Mouse (Mus musculus) naive thymus-derived CD4-positive, alpha-beta T cell, adult 2 months (primary cell): ENCODE data around the gene Spaca4.

ENCODE experiments used
- DNase-seq: peaks from one replicate; pipeline ENCODE4 v3.0.0-alpha.2; 2011; ENCODE audit warnings: low read depth

The Spaca4 gene

DNA sequence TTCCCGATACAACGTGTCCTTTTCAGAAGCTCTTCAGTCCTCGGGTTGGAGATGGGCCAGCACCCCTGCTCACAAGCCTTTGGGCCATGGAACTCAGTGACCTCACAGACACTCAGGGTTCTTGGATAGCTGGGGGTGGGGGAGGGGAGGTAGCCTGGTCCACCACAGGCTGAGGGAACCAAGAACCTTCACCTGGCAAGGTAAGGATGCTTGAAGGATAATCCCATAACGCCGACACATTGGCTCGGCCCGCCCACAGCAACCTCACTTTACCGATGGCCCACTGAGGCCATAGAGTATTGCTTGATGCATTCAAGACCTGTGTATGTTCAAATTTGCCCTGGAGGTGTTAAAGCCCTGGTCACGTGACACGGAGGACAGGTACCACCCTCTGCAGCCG is at the start of gene Spaca4:
Gene Spaca4 (minus strand): TSS at position 101 of the 400 bp plus-strand sequence.
- no peak for DNase-seq

DNA sequence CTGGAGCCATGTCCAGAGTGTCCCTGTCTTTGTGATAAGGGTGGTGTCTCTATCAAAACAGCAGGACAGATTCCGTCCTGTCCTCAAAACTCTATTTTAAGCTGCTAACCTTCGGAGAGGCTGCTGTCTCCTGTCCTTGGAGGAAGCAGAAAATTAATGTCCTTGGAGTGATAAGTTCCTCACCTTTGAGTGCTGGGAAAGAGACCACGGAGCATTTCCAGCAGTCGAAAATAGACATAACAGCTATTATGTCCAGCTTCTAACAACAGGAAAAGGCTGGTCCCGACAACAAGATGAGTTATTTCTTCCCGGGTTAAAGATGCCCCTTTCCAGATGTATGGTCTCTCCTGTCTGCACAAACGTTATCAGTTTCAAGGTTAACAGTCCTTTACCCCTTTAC is 49.6 kb upstream of the Spaca4 start:
- no peak for DNase-seq

DNA sequence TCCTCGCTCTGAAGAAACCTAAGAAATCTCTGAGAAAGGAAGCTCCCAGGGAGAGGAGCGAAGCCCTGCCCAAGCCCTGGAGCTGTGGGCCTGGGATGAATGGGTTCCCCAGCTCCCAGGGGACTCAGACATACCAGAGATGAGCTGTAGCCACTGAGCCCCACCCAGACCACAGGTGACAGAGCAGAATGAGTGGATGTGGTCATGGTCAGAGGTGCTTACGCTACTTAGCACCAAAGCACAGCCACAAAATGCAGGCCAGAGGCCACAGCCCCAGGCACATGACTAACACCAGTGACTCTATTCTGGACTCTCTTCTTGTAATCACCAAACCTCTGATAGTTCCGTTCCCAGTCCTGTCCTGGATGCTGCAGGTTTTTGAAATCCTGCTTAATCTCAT is 45.5 kb upstream of the Spaca4 start:
- DNase-seq, result no peak

DNA sequence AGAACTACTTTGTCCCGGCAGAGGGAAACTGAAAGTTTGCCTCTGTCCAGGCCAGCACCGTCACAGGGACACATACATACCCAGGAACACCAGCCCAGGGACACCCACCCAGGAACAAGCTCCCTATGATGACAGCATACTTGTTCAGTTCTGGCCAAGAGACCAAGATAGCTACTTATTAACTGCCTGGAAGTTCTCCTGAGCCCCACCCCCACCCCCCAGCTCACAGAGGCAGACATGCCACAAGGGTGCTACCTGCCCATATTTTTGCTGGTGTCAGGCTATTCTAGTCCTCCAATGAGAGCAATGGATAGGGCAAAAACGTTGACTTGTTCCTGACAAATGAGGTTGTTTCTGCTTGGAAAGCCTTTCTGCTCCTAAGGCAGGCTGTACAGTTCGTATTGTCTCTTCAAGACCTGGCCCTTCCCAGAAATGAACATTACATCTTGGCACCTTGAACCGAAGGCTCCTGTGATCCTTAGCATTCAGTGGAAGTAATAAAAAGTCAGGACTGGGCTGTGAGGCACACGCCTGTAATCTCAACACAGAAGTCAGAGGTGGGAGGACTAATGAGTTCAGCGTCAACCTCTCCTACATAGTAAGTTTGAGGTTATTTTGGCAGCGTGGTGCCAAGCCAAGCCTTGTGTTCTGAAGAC is 44.9 kb upstream of the Spaca4 start:
- DNase-seq, result no peak

DNA sequence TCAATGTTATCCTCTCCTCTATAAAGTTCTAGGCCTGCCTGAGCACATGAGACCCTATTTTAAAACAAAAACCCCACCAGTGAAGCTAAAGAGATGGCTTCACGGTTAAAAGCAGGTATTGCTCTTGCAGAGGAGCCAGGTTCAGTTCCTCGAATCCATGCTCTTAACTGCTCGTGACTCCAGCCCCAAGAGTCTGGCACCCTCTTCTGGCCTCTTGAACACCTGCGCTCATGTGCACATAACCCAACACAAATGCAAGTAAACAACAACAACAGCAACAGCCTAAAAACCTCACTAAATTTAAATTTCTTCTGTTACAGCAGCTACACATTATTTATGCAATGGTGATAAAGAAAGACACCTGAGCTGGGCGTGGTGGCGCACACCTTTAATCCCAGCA is 41.9 kb upstream of the Spaca4 start:
- no peak for DNase-seq

DNA sequence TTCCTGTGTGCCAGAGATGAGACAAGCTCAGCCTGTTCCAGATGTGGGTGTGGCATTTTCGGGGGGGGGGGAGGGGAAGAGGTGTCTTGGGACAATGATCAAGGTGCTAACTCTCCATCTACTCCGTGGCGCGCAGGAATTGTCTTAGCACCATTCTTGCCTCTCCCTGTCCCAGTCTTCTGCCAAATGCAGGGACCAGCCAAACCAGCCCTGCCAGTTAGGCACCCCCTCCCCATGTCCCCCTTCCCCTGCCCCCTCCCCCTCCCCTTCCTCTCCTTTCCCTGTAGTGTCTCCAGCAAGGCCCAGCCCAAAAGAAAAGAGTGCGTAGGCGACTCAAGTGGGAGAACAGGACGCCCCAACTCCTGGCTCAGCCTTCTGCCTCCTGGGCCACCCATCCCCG is 41.2 kb upstream of the Spaca4 start:
- DNase-seq, result no peak

DNA sequence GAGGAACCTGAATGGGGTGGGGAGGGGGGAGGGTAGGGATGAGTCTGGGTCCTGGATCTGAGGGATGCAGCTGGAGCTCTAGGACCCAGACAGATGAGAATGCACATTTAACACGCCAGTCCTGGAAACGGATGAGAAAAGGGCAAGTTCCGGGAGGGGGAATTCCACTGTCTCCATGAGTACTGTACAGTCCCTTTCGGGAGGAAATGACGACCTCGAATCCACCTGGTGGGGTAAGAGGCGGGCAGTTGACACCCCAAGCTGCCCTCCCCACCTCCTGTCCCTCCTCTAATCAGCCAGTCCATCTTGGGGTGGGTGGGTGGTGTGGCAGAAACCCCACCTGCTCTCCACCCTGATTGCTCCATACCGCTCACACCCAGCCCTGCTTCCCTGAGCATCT is 40.4 kb upstream of the Spaca4 start:
- DNase-seq, result no peak

DNA sequence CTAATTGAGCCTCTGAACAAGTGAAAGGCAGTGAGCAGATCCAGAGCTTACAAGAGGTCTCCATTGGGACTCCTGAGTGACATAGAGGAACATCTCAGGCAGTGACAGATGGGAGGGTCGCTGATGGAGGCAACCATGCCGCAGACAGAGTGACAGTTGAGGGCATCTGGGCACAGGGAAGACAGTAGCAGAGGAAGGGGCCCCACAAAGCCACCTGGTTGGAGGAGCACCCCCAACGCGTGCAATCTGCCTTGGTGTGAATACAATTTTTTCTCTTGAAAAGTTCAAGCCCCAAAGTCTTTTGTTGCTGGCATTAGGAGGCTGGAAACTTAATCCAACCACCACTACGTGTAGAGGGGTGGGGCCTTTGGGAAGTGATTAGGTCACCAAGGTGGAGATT is 34.5 kb upstream of the Spaca4 start:
- no peak for DNase-seq

DNA sequence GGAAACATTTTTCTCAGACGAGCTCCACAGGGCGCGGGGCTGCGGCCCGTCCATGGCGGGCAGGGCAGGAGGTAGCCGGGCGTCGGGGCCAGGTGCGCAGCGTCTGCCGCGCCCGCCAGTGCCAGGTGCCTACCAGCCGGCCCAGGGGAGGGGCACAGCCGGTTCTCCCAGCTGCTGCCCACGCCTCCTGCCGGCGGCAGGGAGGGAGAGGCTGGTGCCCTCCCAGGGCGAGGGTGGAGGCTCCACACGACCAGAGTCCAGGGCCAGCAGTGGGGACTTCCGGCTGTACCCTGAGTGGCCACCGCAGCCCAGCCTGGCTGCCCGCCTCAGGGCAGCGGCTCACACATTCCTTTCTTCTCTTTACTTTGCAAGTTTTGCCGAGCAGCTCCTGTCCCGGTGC is 33.8 kb upstream of the Spaca4 start:
- DNase-seq, result no peak

DNA sequence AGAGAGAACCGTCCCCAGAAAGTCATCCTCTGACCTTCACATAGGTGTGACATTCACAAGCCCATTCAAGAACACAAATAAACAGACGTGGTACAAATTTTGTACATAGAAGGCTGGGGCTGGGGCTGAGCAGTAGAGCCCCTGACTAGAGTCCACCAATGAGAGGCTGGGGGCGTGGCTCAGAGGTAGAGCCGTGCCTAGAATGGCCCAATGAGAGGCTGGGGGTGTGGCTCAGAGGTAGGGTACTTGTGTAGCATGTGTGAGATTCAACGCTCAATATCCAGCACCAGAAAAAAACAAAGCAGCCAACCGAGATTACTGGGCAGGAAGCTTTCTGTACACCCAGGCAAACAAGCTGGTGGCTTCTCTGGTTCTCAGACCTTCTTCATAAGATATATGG is 30.1 kb upstream of the Spaca4 start:
- no peak for DNase-seq

DNA sequence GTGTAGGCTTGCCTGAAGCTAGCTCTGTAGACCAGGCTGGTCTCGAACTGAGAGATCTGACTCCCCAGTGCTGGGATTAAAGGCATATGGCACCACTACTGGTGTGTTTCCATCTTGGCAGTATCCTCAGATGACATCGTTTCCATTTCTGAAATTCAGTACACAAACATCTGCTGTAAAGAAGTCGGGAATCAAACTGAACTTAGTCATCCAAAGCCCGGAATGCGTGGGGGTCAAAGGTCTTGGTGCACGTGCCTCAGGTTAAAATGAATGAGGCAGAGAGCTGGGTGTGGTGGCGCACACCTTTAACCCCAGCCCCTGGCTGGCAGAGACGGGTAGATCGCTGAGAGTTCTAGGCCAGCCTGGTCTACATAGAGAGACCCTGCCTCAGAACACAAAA is 24.5 kb upstream of the Spaca4 start:
- no peak for DNase-seq

DNA sequence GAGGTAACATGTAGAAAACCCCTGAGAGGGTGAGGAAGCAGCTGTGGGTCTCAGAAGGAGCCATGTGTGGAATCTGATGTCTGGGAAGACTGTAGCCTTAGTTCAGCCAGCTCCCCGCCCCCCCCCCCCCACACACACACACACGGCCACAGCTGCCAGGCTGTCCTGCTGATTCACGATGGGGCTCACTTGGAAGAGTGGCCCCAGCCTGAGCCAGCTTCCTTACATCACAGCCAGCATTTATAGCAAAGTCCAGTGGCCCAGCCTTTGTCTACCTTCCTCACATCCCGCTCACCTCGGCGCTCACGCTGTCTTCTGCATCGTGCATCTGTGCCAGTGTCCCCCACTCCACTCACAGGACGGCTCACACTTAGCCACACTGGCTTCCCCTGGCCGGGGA is 23.8 kb upstream of the Spaca4 start:
- no peak for DNase-seq

DNA sequence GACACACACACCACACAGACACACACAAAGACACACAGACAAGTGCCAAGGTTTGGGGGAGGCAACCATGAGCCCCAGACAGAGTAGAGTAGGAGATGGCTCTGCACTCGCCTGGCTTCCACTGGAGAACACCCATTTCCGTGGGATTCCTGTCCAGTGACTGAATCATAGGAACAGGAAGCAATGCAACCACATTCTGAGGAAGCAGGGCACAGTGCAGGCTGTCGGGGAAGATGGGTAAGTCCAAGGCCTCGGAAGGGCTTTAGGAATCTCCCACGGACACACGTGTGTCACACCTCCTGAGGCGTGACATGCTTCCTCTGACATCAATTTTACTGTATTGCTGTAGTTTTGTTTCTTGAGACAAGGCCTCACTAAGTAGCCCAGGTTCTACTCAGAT is 22.5 kb upstream of the Spaca4 start:
- DNase-seq, result no peak

DNA sequence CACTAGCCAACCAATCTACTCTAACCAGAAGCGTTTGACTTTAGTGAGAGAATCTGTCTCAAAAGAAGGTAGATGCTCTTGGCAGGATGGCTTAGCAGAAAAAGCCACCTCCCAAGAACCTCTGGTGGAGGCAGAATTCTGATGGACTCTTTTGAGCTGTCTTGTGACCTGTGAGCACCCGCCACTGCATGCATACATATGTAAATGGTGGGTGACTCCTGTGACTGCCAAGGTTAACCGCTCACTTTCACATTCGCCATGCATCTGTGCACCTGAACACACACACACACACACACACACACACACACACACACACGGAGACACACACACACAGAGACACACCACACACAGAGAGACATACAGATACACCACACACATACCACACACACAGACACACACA is 21.8 kb upstream of the Spaca4 start:
- DNase-seq, result no peak

DNA sequence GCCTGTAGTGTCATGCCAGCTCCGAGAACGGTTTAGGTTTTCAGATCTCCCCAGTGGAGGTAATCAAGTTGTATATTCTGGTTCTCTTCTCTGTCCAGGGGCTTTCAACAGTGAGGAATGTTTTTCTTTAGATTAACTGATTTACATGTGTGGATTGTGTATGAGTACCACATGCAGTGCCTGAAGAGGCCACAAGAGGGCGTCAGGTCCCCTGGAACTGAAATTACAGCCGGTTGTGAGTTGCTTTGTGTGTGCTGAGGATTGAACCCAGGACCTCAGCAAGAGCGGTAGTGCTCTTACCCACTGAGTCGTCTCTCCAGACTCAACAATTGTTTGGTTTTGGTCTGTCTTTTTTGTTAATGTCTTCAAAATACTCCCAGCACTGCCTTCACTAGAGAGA is 20.9 kb upstream of the Spaca4 start:
- peak; percentile 54 for DNase-seq

DNA sequence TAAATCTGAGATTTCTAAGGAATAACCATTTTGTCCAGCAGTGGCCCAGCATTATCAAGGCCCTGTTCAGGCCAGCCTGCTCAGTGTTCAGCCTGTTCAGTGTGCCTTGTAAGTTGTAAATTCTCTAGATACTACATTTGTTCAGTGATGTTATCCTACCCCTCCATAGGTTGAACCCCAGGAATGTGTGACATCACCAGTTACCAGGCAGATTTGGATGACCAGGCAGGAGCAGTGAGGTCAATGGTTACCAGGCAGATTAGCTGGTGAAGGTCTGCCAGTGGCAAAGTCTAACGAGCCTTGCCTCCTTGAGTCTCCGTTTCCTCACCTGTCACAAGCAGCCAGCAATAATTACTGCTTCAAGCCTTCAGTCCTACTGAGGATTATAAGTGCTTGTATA is 18.8 kb upstream of the Spaca4 start:
- DNase-seq, result peak; percentile 73

DNA sequence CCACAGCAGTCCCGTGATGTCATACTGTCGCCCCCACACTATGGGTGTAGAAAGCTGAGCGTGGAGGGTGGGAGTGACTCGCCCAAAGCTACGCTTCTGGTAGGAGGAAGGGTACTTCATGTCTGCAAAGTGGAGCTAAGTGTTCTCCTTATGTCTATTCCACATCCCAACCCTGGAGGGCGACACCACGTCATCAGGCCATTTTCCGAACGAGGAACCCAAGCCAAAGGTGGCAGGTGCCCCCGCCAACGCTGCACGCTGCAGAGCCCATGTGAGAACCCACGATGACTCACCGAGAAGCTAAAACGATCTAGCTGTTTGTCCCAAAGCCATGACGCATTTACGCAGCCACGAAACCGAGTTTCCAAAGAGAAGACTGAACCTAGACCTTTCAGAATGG is 16.7 kb upstream of the Spaca4 start:
- peak; percentile 84 for DNase-seq

DNA sequence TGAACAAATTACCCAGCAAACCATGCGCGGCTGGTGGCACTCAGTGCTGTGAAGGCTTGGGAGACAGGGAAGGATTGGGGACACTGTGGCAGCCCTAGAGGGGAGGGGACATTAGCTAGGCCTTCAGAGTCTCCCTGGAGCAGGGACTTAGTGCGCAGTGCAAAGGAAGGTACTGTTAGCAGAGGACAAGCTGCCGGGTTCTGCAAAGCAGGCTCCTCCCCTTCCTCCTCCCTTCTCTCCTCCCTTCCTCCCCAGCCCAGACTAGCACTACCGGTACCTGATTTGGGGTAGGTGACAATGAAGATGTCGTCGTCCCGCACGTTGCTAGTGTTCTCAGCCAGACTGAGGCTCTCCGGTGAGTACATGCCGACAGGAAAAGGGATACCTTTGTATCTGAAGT is 16.2 kb upstream of the Spaca4 start:
- DNase-seq, result peak; percentile 87

DNA sequence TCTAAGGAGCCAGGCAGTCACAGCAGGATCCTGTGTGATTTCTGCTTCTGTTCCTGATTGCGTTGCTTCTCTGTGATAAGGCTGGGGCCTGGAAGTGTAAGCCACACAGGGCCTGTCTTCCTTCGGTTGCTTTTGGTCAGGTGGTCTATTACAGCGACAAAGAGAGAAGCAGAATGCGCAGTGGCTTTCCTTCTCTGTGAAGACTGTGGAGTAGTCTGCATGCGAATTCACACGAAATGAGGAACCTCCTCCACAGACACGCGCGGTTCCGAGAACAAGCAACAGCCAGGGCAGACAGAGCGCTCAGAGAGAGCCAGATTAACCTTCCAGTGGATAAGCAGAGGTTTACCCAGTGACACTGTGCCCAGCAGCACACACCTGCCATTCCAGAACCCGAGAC is 15.7 kb upstream of the Spaca4 start:
- DNase-seq, result no peak

DNA sequence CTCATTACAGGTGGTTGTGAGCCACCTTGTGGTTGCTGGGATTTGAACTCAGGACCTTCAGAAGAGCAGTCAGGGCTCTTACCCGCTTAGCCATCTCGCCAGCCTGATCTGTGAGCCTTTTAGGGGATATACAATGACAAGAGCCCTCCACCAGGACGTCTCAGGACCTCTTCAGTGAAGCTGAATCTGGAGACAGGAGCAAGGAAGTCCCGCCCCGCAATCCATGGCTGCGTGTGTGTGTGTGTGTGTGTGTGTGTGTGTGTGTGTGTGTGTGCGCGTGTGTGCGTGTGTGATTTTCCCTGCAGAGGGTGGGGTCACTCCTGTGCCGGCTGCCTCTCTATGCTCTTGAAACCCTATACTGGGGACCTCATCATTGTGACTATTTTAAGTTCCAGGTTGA is 14.2 kb upstream of the Spaca4 start:
- peak; percentile 61 for DNase-seq

DNA sequence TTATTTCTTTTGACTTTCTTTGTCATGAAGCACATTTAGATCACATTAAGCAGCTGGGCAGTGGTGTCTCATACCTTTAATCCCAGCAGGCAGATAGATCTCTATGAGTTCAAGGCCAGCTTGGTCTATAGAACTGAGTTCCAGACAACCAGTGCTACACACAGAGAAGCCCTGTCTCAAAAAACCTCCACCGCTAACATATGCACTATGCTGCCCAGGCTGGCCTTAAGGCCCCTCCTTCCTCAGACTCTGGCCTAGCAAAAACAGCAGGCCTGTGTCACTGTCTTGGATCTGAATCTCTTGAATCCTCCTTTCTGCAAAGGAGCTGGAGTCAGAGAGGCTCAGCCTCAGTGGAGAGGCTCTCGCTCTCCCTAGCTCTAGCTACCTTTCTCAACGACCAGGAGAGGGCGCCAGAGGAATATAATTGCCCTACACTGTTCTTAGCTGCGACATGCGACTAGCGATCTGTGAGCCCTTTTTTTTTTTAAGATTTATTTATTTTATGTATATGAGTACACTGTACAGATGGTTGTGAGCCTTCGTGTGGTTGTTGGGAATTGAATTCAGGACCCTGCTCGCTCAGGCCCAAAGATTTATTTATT is 13.7 kb upstream of the Spaca4 start:
- DNase-seq, result peak; percentile 96

DNA sequence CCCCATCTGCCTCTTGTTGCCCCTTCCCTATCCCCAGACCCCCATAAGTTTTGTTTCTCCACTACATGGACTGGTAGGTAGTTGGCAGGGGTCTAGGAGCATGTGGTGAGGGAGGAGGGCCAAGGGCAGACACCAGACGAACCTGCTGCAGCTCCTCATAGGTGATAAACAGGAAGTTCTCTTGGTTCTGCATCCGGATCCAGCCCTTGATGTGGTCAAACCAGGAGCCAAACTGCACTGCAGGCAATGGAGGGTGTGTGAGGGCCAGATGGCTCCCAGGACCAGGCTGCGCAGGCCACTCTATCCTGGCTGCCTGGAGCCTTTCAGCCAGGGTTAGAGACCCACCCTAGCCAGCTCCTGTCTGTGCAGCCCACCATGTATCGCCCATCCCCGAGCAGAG is 7.9 kb upstream of the Spaca4 start:
- peak; percentile 89 for DNase-seq

DNA sequence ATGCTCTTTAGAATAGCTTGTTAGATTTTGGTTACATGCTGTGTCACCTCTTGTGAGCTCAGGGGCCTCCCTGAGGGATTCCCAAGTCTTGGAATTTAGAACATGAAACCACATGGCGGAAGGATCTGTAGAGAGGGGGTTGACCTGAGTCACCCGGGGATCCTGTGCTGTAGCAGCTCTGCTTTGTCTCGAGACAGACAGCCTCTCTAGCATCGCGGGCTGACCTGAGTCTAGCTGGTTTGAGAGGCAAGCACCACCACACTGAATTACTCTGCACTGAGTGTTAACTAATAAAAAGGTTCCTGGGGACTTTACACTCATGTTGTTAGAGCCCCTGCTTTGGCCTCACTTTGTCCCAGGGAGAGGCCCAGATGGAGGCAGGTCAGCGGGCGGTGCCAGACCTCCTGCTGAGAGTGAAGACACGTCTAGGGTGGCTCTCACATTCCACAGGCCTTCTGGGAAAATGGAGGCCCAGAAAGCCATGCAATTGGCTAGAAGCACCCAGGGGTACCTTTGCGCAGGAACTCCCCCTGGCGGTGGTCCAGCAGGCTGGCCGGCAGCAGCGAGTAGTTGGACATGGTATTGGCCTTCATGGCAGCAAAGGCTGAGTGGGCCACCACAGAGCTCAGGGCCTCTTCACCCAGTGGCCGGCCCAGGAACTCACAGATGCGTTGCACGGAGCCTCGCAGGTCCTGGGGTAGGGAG is 5.3 kb upstream of the Spaca4 start:
- peak; percentile 48 for DNase-seq

DNA sequence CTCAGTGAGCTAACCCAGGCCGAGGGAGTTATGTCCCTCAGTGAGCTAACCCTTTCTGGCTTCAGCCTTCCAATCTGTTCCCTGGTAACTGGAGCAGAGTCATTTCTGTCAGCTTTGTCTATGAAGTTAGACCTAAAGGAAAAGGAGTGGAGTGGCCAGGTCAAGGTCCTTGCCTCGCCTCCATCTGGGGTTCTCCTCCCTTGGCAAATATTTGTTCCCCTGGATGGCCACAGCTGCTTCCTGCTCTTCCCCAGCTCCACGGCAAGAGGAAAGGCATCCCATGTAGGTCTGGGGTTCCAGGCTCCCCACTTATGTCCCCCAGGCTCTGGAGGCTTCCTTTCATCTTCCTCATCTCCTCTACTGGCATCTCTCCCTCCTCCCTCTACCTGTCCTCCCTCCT is 2.0 kb upstream of the Spaca4 start:
- no peak for DNase-seq
